Mouse (Mus musculus): Measurements from ENCODE around the gene Gpr55.

DNA sequence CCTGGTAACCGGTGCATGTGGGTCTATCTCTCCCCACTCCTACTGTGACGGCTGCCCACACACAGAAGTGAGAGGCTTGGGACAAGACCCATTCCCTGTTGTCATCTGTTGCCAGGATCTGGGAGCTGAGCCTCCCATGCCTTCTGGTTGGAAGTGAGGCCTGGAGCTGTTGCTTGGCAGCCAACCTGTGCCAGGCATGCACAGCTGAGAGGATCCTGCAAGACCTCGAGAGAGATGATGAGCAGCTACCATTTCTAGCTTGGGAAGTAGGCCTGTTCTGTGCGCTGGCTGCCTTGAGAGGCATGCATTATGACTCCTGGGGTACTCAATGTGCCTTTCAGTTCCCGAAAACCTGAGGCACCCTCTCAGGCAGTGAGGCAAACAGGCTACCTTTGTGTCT, 29.6 kb downstream of the Gpr55 start:
- TF ChIP-seq CTCF (conservative IDR thresholded peaks at IDR 0.05; ENCODE audit: low read length) (no peak), POU5F1 (IDR thresholded peaks at IDR 0.05; ENCODE audit: borderline replicate concordance, low read length) (no peak), NANOG (IDR thresholded peaks at IDR 0.05; ENCODE audit: borderline replicate concordance, low read length) (no peak)

All from E14TG2a.4 (cell line).